Mouse (Mus musculus) cerebellum, adult 2 months (tissue): ENCODE results near the gene Gpr173.

Experiments used
- CTCF ChIP-seq: fragments of 200-500 bp; IDR thresholded peaks from 2 replicates; pipeline ENCODE4 v1.5.1; 2011; ENCODE audit warnings: low read depth, mild to moderate bottlenecking, control low read depth, low read length, moderate library complexity, borderline replicate concordance; ENCODE audit not compliant: insufficient read depth
- POLR2A ChIP-seq: fragments of 200-500 bp; IDR thresholded peaks from 2 replicates; pipeline ENCODE4 v1.6.1; 2011; ENCODE audit warnings: low read length, control low read depth, borderline replicate concordance; ENCODE audit not compliant: insufficient read depth

GRCm38 (mm10) chrX:152366418-152366817 is 2.1 kb downstream of the Gpr173 start:
- TF ChIP-seq CTCF (no peak), POLR2A (no peak)
